Mouse (Mus musculus): ENCODE measurements around the gene Nagpa.

- TF ChIP-seq POLR2A (IDR thresholded peaks at IDR 0.05; ENCODE audit: low read depth, low read length), result no peak
- TF ChIP-seq CTCF (IDR thresholded peaks at IDR 0.05; ENCODE audit: extremely low read depth, insufficient read depth, insufficient read length, insufficient replicate concordance), result no peak
Measured at GRCm38 (mm10) chr16:5185691-5186090, 18.1 kb downstream of the Nagpa start.
